Mouse (Mus musculus) liver, embryonic 12.5 days (tissue): ENCODE data around the gene H60b. TPM values are rescaled to one million over a fixed set of nuclear protein-coding genes. Genes with fewer than 3 reads are reported as not detected.

Source experiments
- ATAC-seq: fragments of 200-750 bp; cut with Nextera tagmentation; 2 replicates; pipeline ENCODE4 v1.8.0; 2017; ENCODE audit warnings: moderate number of reproducible peaks, mild to moderate bottlenecking, moderate library complexity
- H3K27ac ChIP-seq: fragments of 300-500 bp; sonication (generic); 2 replicates; pipeline ENCODE4 v1.5.1; 2016; ENCODE audit warnings: mild to moderate bottlenecking
- H3K27me3 ChIP-seq: fragments of 300-500 bp; sonication (generic); replicated peaks from 2 replicates; pipeline ENCODE4 v1.6.1; 2016; ENCODE audit warnings: mild to moderate bottlenecking, moderate library complexity
- H3K36me3 ChIP-seq: fragments of 300-500 bp; sonication (generic); 2 replicates; pipeline ENCODE4 v1.6.1; 2016; ENCODE audit warnings: mild to moderate bottlenecking, moderate library complexity
- H3K4me1 ChIP-seq: fragments of 300-500 bp; sonication (generic); 2 replicates; pipeline ENCODE4 v1.6.1; 2016
- H3K4me2 ChIP-seq: fragments of 300-500 bp; sonication (generic); 2 replicates; pipeline ENCODE4 v1.6.1; 2016; ENCODE audit warnings: mild to moderate bottlenecking, moderate library complexity
- H3K4me3 ChIP-seq: fragments of 300-500 bp; sonication (generic); 2 replicates; pipeline ENCODE4 v1.5.1; 2016; ENCODE audit warnings: mild to moderate bottlenecking, moderate library complexity
- H3K9ac ChIP-seq: fragments of 300-500 bp; sonication (generic); 2 replicates; pipeline ENCODE4 v1.6.1; 2016; ENCODE audit warnings: mild to moderate bottlenecking, moderate library complexity
- H3K9me3 ChIP-seq: fragments of 300-500 bp; sonication (generic); replicated peaks from 2 replicates; pipeline ENCODE4 v1.6.1; 2016; ENCODE audit warnings: mild to moderate bottlenecking, moderate library complexity
- WGBS: fragments of 180-500 bp; shearing (Covaris S2); methylation state at CpG from one replicate; pipeline ENCODE4 v1.1.7; 2016; ENCODE audit not compliant: insufficient replicate concordance; 5-methylcytosine and 5-hydroxymethylcytosine counted together
- polyA plus RNA-seq: library from polyadenylated mRNA; unstranded; fragments of >200 nt; fragmentation: Nextera tagmentation; extraction: Ambion mirVana; gene quantifications from 2 replicates; pipeline ENCODE4 v1.2.1, GENCODE M21; 2016

H60b gene
- polyA plus RNA-seq, 1 experiment from 2014 or later: 0.30 TPM

- Histone ChIP-seq H3K27me3 (no peaks in the 10 kb centered on the region), H3K9ac (no peak overlapping the region), H3K9me3 (no peaks in the 10 kb centered on the region), H3K27ac (no peak overlapping the region), H3K4me3 (no peak overlapping the region), H3K36me3 (no peaks in the 10 kb centered on the region), H3K4me1 (no peaks in the 10 kb centered on the region), H3K4me2 (no peak overlapping the region)
- WGBS: 28% methylated on average over 5 of the region's 5 CpGs
- ATAC-seq: no peak
Measured at GRCm38 (mm10) chr10:22302344-22303057, 144.1 kb downstream of the H60b start.

GRCm38 (mm10) chr10:22303736-22304135 is 145.3 kb downstream of the H60b start:
- Histone ChIP-seq H3K4me1 (no peaks in the 10 kb centered on the region), H3K27me3 (no peaks in the 10 kb centered on the region), H3K9ac (no peak overlapping the region), H3K27ac (no peak overlapping the region), H3K36me3 (no peaks in the 10 kb centered on the region), H3K4me3 (no peak overlapping the region), H3K9me3 (no peaks in the 10 kb centered on the region), H3K4me2 (no peak overlapping the region)
- ATAC-seq: no peak
- 68% methylated on average over 6 of the region's 6 CpGs for WGBS

- no peak overlapping the region for H3K27ac ChIP-seq
- H3K4me2 ChIP-seq: no peak overlapping the region
- H3K4me3 ChIP-seq: no peak overlapping the region
- no peaks in the 10 kb centered on the region for H3K4me1 ChIP-seq
- H3K36me3 ChIP-seq: no peaks in the 10 kb centered on the region
- H3K27me3 ChIP-seq: no peaks in the 10 kb centered on the region
- 66% methylated on average over 4 of the region's 4 CpGs for WGBS
- ATAC-seq: no peak
- no peaks in the 10 kb centered on the region for H3K9me3 ChIP-seq
- no peak overlapping the region for H3K9ac ChIP-seq
Measured at GRCm38 (mm10) chr10:22305801-22306200, 147.4 kb downstream of the H60b start.

GRCm38 (mm10) chr10:22306452-22306851 is 148.1 kb downstream of the H60b start:
- Histone ChIP-seq H3K27ac (no peak overlapping the region), H3K27me3 (no peaks in the 10 kb centered on the region), H3K9me3 (no peaks in the 10 kb centered on the region), H3K4me2 (peak overlapping the region; percentile 46), H3K9ac (no peak overlapping the region), H3K36me3 (no peaks in the 10 kb centered on the region), H3K4me1 (no peaks in the 10 kb centered on the region), H3K4me3 (peak overlapping the region; percentile 24)
- peak; percentile 76 for ATAC-seq
- WGBS: 25% methylated on average over 4 of the region's 4 CpGs

- no peaks in the 10 kb centered on the region for H3K36me3 ChIP-seq
Measured at GRCm38 (mm10) chr10:22308221-22308620, 149.8 kb downstream of the H60b start.

GRCm38 (mm10) chr10:22322858-22323257 is 164.5 kb downstream of the H60b start:
- ATAC-seq: no peak
- no peaks in the 10 kb centered on the region for H3K9me3 ChIP-seq
- WGBS: 73% methylated on average over 2 of the region's 2 CpGs
- H3K27me3 ChIP-seq: no peaks in the 10 kb centered on the region
- no peaks in the 10 kb centered on the region for H3K36me3 ChIP-seq
- H3K4me1 ChIP-seq: no peaks in the 10 kb centered on the region
- H3K4me2 ChIP-seq: no peak overlapping the region
- no peak overlapping the region for H3K4me3 ChIP-seq
- H3K9ac ChIP-seq: no peak overlapping the region
- H3K27ac ChIP-seq: no peak overlapping the region

More at GRCm38 (mm10) chr10:22308221-22308620, 149.8 kb downstream of the H60b start:
- H3K27me3 ChIP-seq: no peaks in the 10 kb centered on the region
- no peaks in the 10 kb centered on the region for H3K4me1 ChIP-seq
- no peak overlapping the region for H3K27ac ChIP-seq
- H3K4me3 ChIP-seq: no peak overlapping the region
- no peak overlapping the region for H3K9ac ChIP-seq
- ATAC-seq: no peak
- WGBS: 40% methylated on average over 1 of the region's 1 CpGs
- H3K9me3 ChIP-seq: no peaks in the 10 kb centered on the region
- no peak overlapping the region for H3K4me2 ChIP-seq

Other genes starting within 250 kb of the H60b start
- not detected in 2 replicates for gene 4930444G20Rik, start 90.5 kb upstream of the H60b start, polyA plus RNA-seq
- gene E030030I06Rik, start 9.3 kb upstream of the H60b start, polyA plus RNA-seq: 2.7 and 3.7 TPM in 2 replicates
- gene Raet1e, start within 50 bp of the H60b start, polyA plus RNA-seq: 1.2 and 1.3 TPM in 2 replicates
- gene Raet1d, start 202.0 kb downstream of the H60b start, polyA plus RNA-seq: 6.0 and 7.1 TPM in 2 replicates